Mouse (Mus musculus): ENCODE data around the gene Olah. TPM values are rescaled to one million over a fixed set of nuclear protein-coding genes. Genes with fewer than 3 reads are reported as not detected.
"Not testable (repeated sequence)": the region's sequence is repeated elsewhere in the genome, so short reads cannot be mapped to it uniquely, and the experiment has no call there.

Gene Olah
- not detected in 2 replicates for total RNA-seq (2012; rRNA removed)
- polyA plus RNA-seq (2012; ENCODE audit: insufficient read depth in 1 of 2, insufficient read length in 2 of 2, low read depth in 1 of 2, low replicate concordance in 2 of 2, missing spikeins in 1 of 2): not detected

- not testable (repeated sequence) for H3K9ac ChIP-seq (ENCODE audit: control insufficient read depth, low read depth, low read length, poor library complexity, severe bottlenecking); H3K4me3 ChIP-seq (ENCODE audit: control insufficient read depth in 1 of 2, insufficient read depth in 1 of 2, low read depth in 2 of 2, low read length in 2 of 2); H3K27ac ChIP-seq (ENCODE audit: control insufficient read depth, low read depth, low read length); H3K79me2 ChIP-seq (ENCODE audit: control insufficient read depth, insufficient read depth, low read length, poor library complexity); H3K27me3 ChIP-seq (ENCODE audit: control insufficient read depth in 1 of 2, insufficient read depth in 2 of 2, low read length in 2 of 2); H3K9me3 ChIP-seq (replicated peaks; ENCODE audit: insufficient read depth, low read length); H3K4me1 ChIP-seq (ENCODE audit: control insufficient read depth in 1 of 2, insufficient read depth in 2 of 2, low read length in 2 of 2); DNase-seq (ENCODE audit: low read depth, low spot score); H3K36me3 ChIP-seq (ENCODE audit: control insufficient read depth in 1 of 2, insufficient read depth in 2 of 2, low read length in 2 of 2)
These were observed at the start of gene Olah for GRCm38 (mm10) chr2:3397110-3397509. Olah (minus strand) TSS chr2:3397210.

DNA sequence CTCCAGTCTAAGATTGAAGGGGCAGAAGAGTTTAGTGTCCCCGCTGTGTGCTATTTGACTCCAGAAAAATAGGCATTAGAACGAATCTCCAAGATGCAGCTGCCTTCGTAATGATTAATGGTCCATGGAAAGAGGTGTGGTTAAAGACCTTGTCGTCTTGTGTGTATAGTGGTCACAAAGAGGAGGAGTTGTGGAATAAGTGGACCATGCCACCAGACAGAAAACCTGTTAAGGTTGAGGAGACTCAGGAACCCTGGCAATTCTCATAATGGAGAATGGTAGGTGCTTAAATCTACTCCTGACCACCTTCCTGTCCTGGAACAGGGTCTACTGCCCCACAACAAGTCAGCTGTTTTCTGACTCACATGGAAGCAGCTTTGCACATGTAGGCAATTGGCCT is 49.0 kb upstream of the Olah start:
- TF ChIP-seq SMC3 (IDR thresholded peaks at IDR 0.05; ENCODE audit: low read depth, low read length): no peak
- no peak for TF ChIP-seq USF2 (IDR thresholded peaks at IDR 0.05; ENCODE audit: borderline replicate concordance in 1 of 2, insufficient read depth in 1 of 2, low read depth in 1 of 2, low read length in 2 of 2)
- TF ChIP-seq MXI1 (IDR thresholded peaks at IDR 0.05; ENCODE audit: low read depth, low read length): no peak
- TF ChIP-seq CHD2 (IDR thresholded peaks at IDR 0.05; ENCODE audit: low read length): no peak
- TF ChIP-seq ETS1 (IDR thresholded peaks at IDR 0.05; ENCODE audit: low read depth, low read length): no peak
- no peak for TF ChIP-seq CHD1 (IDR thresholded peaks at IDR 0.05; ENCODE audit: low read depth, low read length)
- no peaks in the 10 kb centered on the region for H3K27me3 ChIP-seq (ENCODE audit: control insufficient read depth in 1 of 2, insufficient read depth in 2 of 2, low read length in 2 of 2)
- H3K79me2 ChIP-seq (ENCODE audit: control insufficient read depth, insufficient read depth, low read length, poor library complexity): no peaks in the 10 kb centered on the region
- H3K9me3 ChIP-seq (replicated peaks; ENCODE audit: insufficient read depth, low read length): no peaks in the 10 kb centered on the region
- H3K36me3 ChIP-seq (ENCODE audit: control insufficient read depth in 1 of 2, insufficient read depth in 2 of 2, low read length in 2 of 2): peaks cover 0 to 24% of the 10 kb centered on the region in 2 experiments
- no peak for DNase-seq (ENCODE audit: low read depth, low spot score)
- H3K4me1 ChIP-seq (ENCODE audit: control insufficient read depth in 1 of 2, insufficient read depth in 2 of 2, low read length in 2 of 2): peaks cover 0 to 6% of the 10 kb centered on the region in 2 experiments; a peak in 1 of 4 replicates
- H3K9ac ChIP-seq (ENCODE audit: control insufficient read depth, low read depth, low read length, poor library complexity, severe bottlenecking): no peak overlapping the region
- H3K27ac ChIP-seq (ENCODE audit: control insufficient read depth, low read depth, low read length): no peak overlapping the region
- no peak overlapping the region for H3K4me3 ChIP-seq (ENCODE audit: control insufficient read depth in 1 of 2, insufficient read depth in 1 of 2, low read depth in 2 of 2, low read length in 2 of 2)

- peaks cover 0 to 28% of the 10 kb centered on the region in 2 experiments for H3K36me3 ChIP-seq (ENCODE audit: control insufficient read depth in 1 of 2, insufficient read depth in 2 of 2, low read length in 2 of 2)
These were observed 47.2 kb upstream of the Olah start for GRCm38 (mm10) chr2:3444206-3444605.

More at GRCm38 (mm10) chr2:3444206-3444605, 47.2 kb upstream of the Olah start:
- Histone ChIP-seq H3K9me3 (replicated peaks; ENCODE audit: insufficient read depth, low read length) (no peaks in the 10 kb centered on the region), H3K79me2 (ENCODE audit: control insufficient read depth, insufficient read depth, low read length, poor library complexity) (no peaks in the 10 kb centered on the region), H3K9ac (ENCODE audit: control insufficient read depth, low read depth, low read length, poor library complexity, severe bottlenecking) (no peak overlapping the region), H3K27ac (ENCODE audit: control insufficient read depth, low read depth, low read length) (no peak overlapping the region), H3K27me3 (ENCODE audit: control insufficient read depth in 1 of 2, insufficient read depth in 2 of 2, low read length in 2 of 2) (no peaks in the 10 kb centered on the region), H3K4me1 (ENCODE audit: control insufficient read depth in 1 of 2, insufficient read depth in 2 of 2, low read length in 2 of 2) (peaks cover 0 to 6% of the 10 kb centered on the region in 2 experiments; a peak in 1 of 4 replicates), H3K4me3 (ENCODE audit: control insufficient read depth in 1 of 2, insufficient read depth in 1 of 2, low read depth in 2 of 2, low read length in 2 of 2) (no peak overlapping the region)
- DNase-seq (ENCODE audit: low read depth, low spot score): no peak
- TF ChIP-seq RCOR1 (IDR thresholded peaks at IDR 0.05; ENCODE audit: low read depth, low read length) (no peak), MAX (IDR thresholded peaks at IDR 0.05; ENCODE audit: low read length) (no peak), MEF2A (IDR thresholded peaks at IDR 0.05; ENCODE audit: extremely low read depth, insufficient replicate concordance, low read depth, low read length, poor library complexity, severe bottlenecking) (no peak), NRF1 (IDR thresholded peaks at IDR 0.05; ENCODE audit: insufficient read depth, low read depth, low read length, poor library complexity, severe bottlenecking) (no peak), SMC3 (IDR thresholded peaks at IDR 0.05; ENCODE audit: low read depth, low read length) (no peak), CHD2 (IDR thresholded peaks at IDR 0.05; ENCODE audit: low read length) (no peak), USF1 (IDR thresholded peaks at IDR 0.05; ENCODE audit: low read depth, low read length) (no peak), GATA1 (IDR thresholded peaks at IDR 0.05; ENCODE audit: low read depth, low read length) (no peak), BHLHE40 (IDR thresholded peaks at IDR 0.05; ENCODE audit: borderline replicate concordance, low read depth, low read length) (no peak), SIN3A (IDR thresholded peaks at IDR 0.05; ENCODE audit: low read length) (no peak)
